Mouse (Mus musculus): ENCODE results near the gene Camk1d. TPM values are rescaled to one million over a fixed set of nuclear protein-coding genes. Genes with fewer than 3 reads are reported as not detected.

Gene Camk1d
- polyA plus RNA-seq, 1 experiment from 2014 or later = 2.1 TPM

- Histone ChIP-seq H3K27ac (ENCODE audit: low read depth, low read length) (no peak overlapping the region), H3K4me3 (ENCODE audit: low read depth, low read length) (no peak overlapping the region), H3K4me2 (ENCODE audit: low read depth) (no peak overlapping the region), H3K9ac (ENCODE audit: low read length) (no peak overlapping the region), H3K9me3 (ENCODE audit: control insufficient read depth, low read length) (no peaks in the 10 kb centered on the region), H3K4me1 (ENCODE audit: control insufficient read depth, insufficient read depth, low read length) (no peaks in the 10 kb centered on the region), H3K27me3 (ENCODE audit: control insufficient read depth, insufficient read depth, low read length) (no peaks in the 10 kb centered on the region), H3K36me3 (ENCODE audit: control insufficient read depth, insufficient read depth, low read length) (no peaks in the 10 kb centered on the region)
- WGBS = 85% methylated on average over 6 of the region's 6 CpGs
- ATAC-seq (ENCODE audit: insufficient read depth, low FRiP score, low TSS enrichment) (no peak), DNase-seq (ENCODE audit: low spot score) (no peak)
These were observed 121.7 kb downstream of the Camk1d start for GRCm38 (mm10) chr2:5592461-5593136.

- ATAC-seq (ENCODE audit: insufficient read depth, low FRiP score, low TSS enrichment) (no peak), DNase-seq (ENCODE audit: low spot score) (no peak)
- WGBS = 77% methylated on average over 5 of the region's 5 CpGs
- no peaks in the 10 kb centered on the region for H3K9me3 ChIP-seq (ENCODE audit: control insufficient read depth, low read length)
- H3K27ac ChIP-seq (ENCODE audit: low read depth, low read length) = no peak overlapping the region
- no peak overlapping the region for H3K9ac ChIP-seq (ENCODE audit: low read length)
- H3K4me2 ChIP-seq (ENCODE audit: low read depth) = no peak overlapping the region
- no peak overlapping the region for H3K4me3 ChIP-seq (ENCODE audit: low read depth, low read length)
- no peaks in the 10 kb centered on the region for H3K36me3 ChIP-seq (ENCODE audit: control insufficient read depth, insufficient read depth, low read length)
- H3K27me3 ChIP-seq (ENCODE audit: control insufficient read depth, insufficient read depth, low read length) = no peaks in the 10 kb centered on the region
- H3K4me1 ChIP-seq (ENCODE audit: control insufficient read depth, insufficient read depth, low read length) = no peaks in the 10 kb centered on the region
These were observed 124.2 kb downstream of the Camk1d start for GRCm38 (mm10) chr2:5590074-5590473.

DNA sequence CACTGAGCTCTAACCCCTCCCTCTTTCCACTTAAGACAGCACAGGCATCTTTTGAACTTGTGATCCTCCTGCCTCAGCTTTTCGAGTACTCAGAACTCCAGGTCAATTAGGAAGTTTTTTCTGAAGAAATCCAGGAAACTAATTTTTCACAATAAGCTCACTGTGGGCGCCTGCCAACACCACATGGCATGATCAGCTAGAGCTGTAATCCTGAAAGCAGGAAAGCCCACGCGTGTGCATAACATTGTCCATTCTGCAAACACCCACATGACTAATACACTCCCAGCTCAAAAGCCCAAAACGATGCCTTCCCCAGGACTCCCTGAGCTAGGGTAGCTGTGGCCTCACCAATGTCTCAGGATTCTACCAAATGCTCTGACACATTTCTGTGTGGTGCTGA lies 125.2 kb downstream of the Camk1d start:
- H3K4me2 ChIP-seq (ENCODE audit: low read depth) = no peak overlapping the region
- H3K9ac ChIP-seq (ENCODE audit: low read length) = no peak overlapping the region
- H3K4me1 ChIP-seq (ENCODE audit: control insufficient read depth, insufficient read depth, low read length) = no peaks in the 10 kb centered on the region
- H3K27me3 ChIP-seq (ENCODE audit: control insufficient read depth, insufficient read depth, low read length) = no peaks in the 10 kb centered on the region
- 83% methylated on average over 5 of the region's 5 CpGs for WGBS
- H3K36me3 ChIP-seq (ENCODE audit: control insufficient read depth, insufficient read depth, low read length) = no peaks in the 10 kb centered on the region
- no peaks in the 10 kb centered on the region for H3K9me3 ChIP-seq (ENCODE audit: control insufficient read depth, low read length)
- DNase-seq (ENCODE audit: low spot score) (no peak), ATAC-seq (ENCODE audit: insufficient read depth, low FRiP score, low TSS enrichment) (no peak)
- H3K27ac ChIP-seq (ENCODE audit: low read depth, low read length) = no peak overlapping the region
- H3K4me3 ChIP-seq (ENCODE audit: low read depth, low read length) = no peak overlapping the region

DNA sequence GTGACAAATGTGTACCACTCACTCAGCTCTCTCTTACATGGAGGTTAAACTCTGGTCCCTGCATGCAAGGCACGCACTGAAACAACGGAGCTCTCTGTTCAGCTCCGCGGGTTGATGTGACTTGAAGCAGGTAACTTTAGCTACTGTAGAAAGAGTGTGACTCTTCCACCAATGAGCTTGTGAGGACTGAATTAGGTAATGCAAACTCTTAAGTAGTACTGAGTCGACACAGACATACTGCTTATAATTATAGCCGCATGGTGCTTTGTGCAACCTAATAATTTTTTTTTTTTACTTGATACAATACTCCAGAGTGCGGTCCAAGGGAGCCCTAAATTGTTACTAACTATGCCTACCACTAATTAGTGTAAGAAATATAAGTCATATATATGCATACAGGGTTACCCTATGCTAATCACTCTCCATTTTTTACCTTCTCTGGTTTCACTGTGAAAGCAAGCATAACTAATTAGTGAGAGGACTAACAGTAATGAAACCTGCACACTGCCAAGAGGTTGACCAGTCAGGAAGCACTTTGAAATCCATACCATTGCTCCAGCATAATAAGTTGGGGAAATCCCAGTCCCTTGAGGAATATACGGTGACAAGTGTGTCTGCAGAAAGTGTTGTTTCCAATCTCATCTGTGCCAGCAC lies 125.9 kb downstream of the Camk1d start:
- no peak overlapping the region for H3K4me2 ChIP-seq (ENCODE audit: low read depth)
- 91% methylated on average over 8 of the region's 8 CpGs for WGBS
- no peaks in the 10 kb centered on the region for H3K9me3 ChIP-seq (ENCODE audit: control insufficient read depth, low read length)
- ATAC-seq (ENCODE audit: insufficient read depth, low FRiP score, low TSS enrichment) (no peak), DNase-seq (ENCODE audit: low spot score) (no peak)
- H3K36me3 ChIP-seq (ENCODE audit: control insufficient read depth, insufficient read depth, low read length) = no peaks in the 10 kb centered on the region
- H3K27ac ChIP-seq (ENCODE audit: low read depth, low read length) = no peak overlapping the region
- no peak overlapping the region for H3K9ac ChIP-seq (ENCODE audit: low read length)
- H3K4me1 ChIP-seq (ENCODE audit: control insufficient read depth, insufficient read depth, low read length) = no peaks in the 10 kb centered on the region
- H3K4me3 ChIP-seq (ENCODE audit: low read depth, low read length) = no peak overlapping the region
- no peaks in the 10 kb centered on the region for H3K27me3 ChIP-seq (ENCODE audit: control insufficient read depth, insufficient read depth, low read length)

DNA sequence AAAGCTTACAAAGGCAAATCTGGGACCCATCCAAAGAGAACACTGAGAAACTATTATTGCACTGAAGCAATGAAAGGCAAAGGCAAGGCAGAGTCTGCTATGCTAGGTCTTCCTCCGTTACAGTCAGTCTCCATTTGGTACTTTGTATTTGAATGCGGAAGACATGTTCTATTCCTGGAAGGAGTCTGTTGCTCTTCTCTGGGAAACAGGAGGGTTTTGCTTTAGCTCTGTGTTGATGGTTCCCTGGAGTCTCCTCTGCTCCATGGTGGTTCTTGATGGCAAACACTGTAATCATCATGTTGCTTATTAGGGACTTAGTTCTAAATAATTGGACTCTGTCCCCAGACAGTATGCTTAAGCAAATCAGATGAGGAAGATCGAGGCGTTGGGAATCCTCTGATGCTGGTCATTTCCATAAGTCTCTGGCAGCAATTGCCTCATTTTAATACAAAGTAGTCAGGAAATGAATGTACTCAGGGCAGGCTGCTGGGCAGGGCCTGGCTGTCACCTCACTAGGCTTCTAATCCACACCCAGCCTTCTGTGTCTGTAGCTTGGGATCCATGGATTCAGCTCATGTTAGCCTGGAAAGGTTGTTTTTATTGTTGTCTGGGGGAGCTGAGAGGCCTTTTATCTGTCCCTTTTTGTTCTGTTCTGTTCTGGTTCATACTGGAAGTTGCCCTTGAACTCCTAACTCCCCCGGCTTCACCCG lies 129.8 kb downstream of the Camk1d start:
- H3K9me3 ChIP-seq (ENCODE audit: control insufficient read depth, low read length) = no peaks in the 10 kb centered on the region
- H3K36me3 ChIP-seq (ENCODE audit: control insufficient read depth, insufficient read depth, low read length) = no peaks in the 10 kb centered on the region
- H3K27ac ChIP-seq (ENCODE audit: low read depth, low read length) = no peak overlapping the region
- no peak overlapping the region for H3K9ac ChIP-seq (ENCODE audit: low read length)
- no peak overlapping the region for H3K4me2 ChIP-seq (ENCODE audit: low read depth)
- WGBS = 75% methylated on average over 6 of the region's 6 CpGs
- no peak overlapping the region for H3K4me3 ChIP-seq (ENCODE audit: low read depth, low read length)
- DNase-seq (ENCODE audit: low spot score) (no peak), ATAC-seq (ENCODE audit: insufficient read depth, low FRiP score, low TSS enrichment) (no peak)
- no peaks in the 10 kb centered on the region for H3K27me3 ChIP-seq (ENCODE audit: control insufficient read depth, insufficient read depth, low read length)
- no peaks in the 10 kb centered on the region for H3K4me1 ChIP-seq (ENCODE audit: control insufficient read depth, insufficient read depth, low read length)

GRCm38 (mm10) chr2:5579391-5579790 lies 134.9 kb downstream of the Camk1d start:
- H3K4me1 ChIP-seq (ENCODE audit: control insufficient read depth, insufficient read depth, low read length) = no peaks in the 10 kb centered on the region
- DNase-seq (ENCODE audit: low spot score) (no peak), ATAC-seq (ENCODE audit: insufficient read depth, low FRiP score, low TSS enrichment) (no peak)
- H3K27me3 ChIP-seq (ENCODE audit: control insufficient read depth, insufficient read depth, low read length) = no peaks in the 10 kb centered on the region
- no peak overlapping the region for H3K27ac ChIP-seq (ENCODE audit: low read depth, low read length)
- H3K4me3 ChIP-seq (ENCODE audit: low read depth, low read length) = no peak overlapping the region
- WGBS = 75% methylated on average over 4 of the region's 4 CpGs
- H3K4me2 ChIP-seq (ENCODE audit: low read depth) = no peak overlapping the region
- H3K9me3 ChIP-seq (ENCODE audit: control insufficient read depth, low read length) = no peaks in the 10 kb centered on the region
- H3K36me3 ChIP-seq (ENCODE audit: control insufficient read depth, insufficient read depth, low read length) = no peaks in the 10 kb centered on the region
- H3K9ac ChIP-seq (ENCODE audit: low read length) = no peak overlapping the region

DNA sequence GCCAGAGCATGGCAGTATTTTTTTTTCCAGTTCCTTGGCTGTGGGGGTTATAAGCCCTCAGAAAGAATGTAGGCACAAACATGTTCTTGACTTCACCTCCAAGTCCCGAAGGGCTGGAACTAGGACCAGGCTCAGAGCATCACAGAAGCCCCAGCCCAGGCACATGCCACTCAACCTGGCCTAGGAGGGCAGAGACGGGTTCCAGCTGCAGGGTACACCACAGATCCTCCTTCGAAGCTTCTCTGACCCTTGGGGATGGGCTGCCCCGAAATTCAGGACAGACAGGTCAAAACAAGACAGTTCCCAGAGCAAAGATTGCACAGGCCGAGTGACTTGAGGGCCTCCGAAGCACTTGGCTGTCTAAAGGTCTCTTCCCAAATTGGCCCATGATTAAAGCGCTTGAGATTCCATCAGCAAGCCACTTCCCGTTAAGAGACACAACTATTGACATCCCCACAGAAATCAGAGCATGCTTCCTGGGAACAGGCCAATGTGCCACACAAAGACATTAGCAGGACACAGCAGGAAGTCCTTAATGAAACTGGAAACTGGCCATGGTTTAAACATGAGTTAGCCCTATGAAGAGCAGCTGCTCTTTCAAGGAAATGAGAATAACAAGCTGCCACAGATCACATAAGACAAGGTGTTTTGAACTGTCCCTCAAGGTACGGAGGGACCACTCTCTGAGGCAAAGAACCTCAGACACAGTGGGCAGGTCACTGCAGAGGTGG lies 136.8 kb downstream of the Camk1d start:
- Histone ChIP-seq H3K9ac (ENCODE audit: low read length) (no peak overlapping the region), H3K4me1 (ENCODE audit: control insufficient read depth, insufficient read depth, low read length) (no peaks in the 10 kb centered on the region), H3K27me3 (ENCODE audit: control insufficient read depth, insufficient read depth, low read length) (no peaks in the 10 kb centered on the region), H3K9me3 (ENCODE audit: control insufficient read depth, low read length) (no peaks in the 10 kb centered on the region), H3K4me3 (ENCODE audit: low read depth, low read length) (no peak overlapping the region), H3K36me3 (ENCODE audit: control insufficient read depth, insufficient read depth, low read length) (no peaks in the 10 kb centered on the region), H3K27ac (ENCODE audit: low read depth, low read length) (no peak overlapping the region), H3K4me2 (ENCODE audit: low read depth) (no peak overlapping the region)
- 72% methylated on average over 9 of the region's 9 CpGs for WGBS
- no peak; the same call in 1 of the 2 replicates for ATAC-seq (ENCODE audit: insufficient read depth, low FRiP score, low TSS enrichment)
- peak; percentile 25 for DNase-seq (ENCODE audit: low spot score)

- H3K36me3 ChIP-seq (ENCODE audit: control insufficient read depth, insufficient read depth, low read length) = no peaks in the 10 kb centered on the region
These were observed 141.9 kb downstream of the Camk1d start for GRCm38 (mm10) chr2:5572314-5573006.

More at GRCm38 (mm10) chr2:5572314-5573006, 141.9 kb downstream of the Camk1d start:
- no peaks in the 10 kb centered on the region for H3K27me3 ChIP-seq (ENCODE audit: control insufficient read depth, insufficient read depth, low read length)
- no peak overlapping the region for H3K9ac ChIP-seq (ENCODE audit: low read length)
- H3K27ac ChIP-seq (ENCODE audit: low read depth, low read length) = no peak overlapping the region
- 58% methylated on average over 10 of the region's 10 CpGs for WGBS
- H3K9me3 ChIP-seq (ENCODE audit: control insufficient read depth, low read length) = no peaks in the 10 kb centered on the region
- ATAC-seq (ENCODE audit: insufficient read depth, low FRiP score, low TSS enrichment) (peak; percentile 72; the same call in 1 of the 2 replicates), DNase-seq (ENCODE audit: low spot score) (no peak)
- H3K4me2 ChIP-seq (ENCODE audit: low read depth) = no peak overlapping the region
- H3K4me1 ChIP-seq (ENCODE audit: control insufficient read depth, insufficient read depth, low read length) = no peaks in the 10 kb centered on the region
- H3K4me3 ChIP-seq (ENCODE audit: low read depth, low read length) = no peak overlapping the region
